Mouse (Mus musculus) kidney, adult 8-10 months (tissue): Measurements from ENCODE around the gene Elk3.

Experiments
- DNase-seq, 2 experiments: peaks; one replicate each; pipeline ENCODE4 v3.0.0; 2022

The Elk3 gene

GRCm38 (mm10) chr10:93264001-93264400, 46.9 kb downstream of the Elk3 start:
- no peak for DNase-seq

- DNase-seq, result no peak
Observed at GRCm38 (mm10) chr10:93263431-93263830, 47.5 kb downstream of the Elk3 start.

- no peak for DNase-seq
Observed at GRCm38 (mm10) chr10:93261981-93262499, 48.9 kb downstream of the Elk3 start.

- DNase-seq, result peak; percentile 39 to 49
Observed at GRCm38 (mm10) chr10:93261132-93261980, 49.6 kb downstream of the Elk3 start.

GRCm38 (mm10) chr10:93259826-93260225, 51.1 kb downstream of the Elk3 start:
- no peak for DNase-seq

- no peak for DNase-seq
Observed at GRCm38 (mm10) chr10:93255294-93255693, 55.6 kb downstream of the Elk3 start.

- no peak for DNase-seq
Observed at GRCm38 (mm10) chr10:93253156-93253555, 57.8 kb downstream of the Elk3 start.

- DNase-seq, result no peak
Observed at GRCm38 (mm10) chr10:93252661-93253060, 58.3 kb downstream of the Elk3 start.

- no peak for DNase-seq
Observed at GRCm38 (mm10) chr10:93251426-93251825, 59.5 kb downstream of the Elk3 start.

GRCm38 (mm10) chr10:93250436-93251317, 60.3 kb downstream of the Elk3 start:
- DNase-seq, result no peak

- DNase-seq, result no peak
Observed at GRCm38 (mm10) chr10:93249901-93250300, 61.0 kb downstream of the Elk3 start.

- no peak for DNase-seq
Observed at GRCm38 (mm10) chr10:93248416-93248815, 62.5 kb downstream of the Elk3 start.

- no peak for DNase-seq
Observed at GRCm38 (mm10) chr10:93247902-93248301, 63.0 kb downstream of the Elk3 start.

GRCm38 (mm10) chr10:93247422-93247821, 63.5 kb downstream of the Elk3 start:
- DNase-seq, result no peak

GRCm38 (mm10) chr10:93246185-93246920, 64.6 kb downstream of the Elk3 start:
- DNase-seq, result no peak

GRCm38 (mm10) chr10:93244209-93244705, 66.7 kb downstream of the Elk3 start:
- DNase-seq, result no peak

GRCm38 (mm10) chr10:93242861-93243260, 68.1 kb downstream of the Elk3 start:
- no peak for DNase-seq

GRCm38 (mm10) chr10:93242208-93242607, 68.7 kb downstream of the Elk3 start:
- DNase-seq, result no peak

GRCm38 (mm10) chr10:93239201-93239806, 71.6 kb downstream of the Elk3 start:
- no peak for DNase-seq

- DNase-seq, result no peak
Observed at GRCm38 (mm10) chr10:93234692-93235091, 76.2 kb downstream of the Elk3 start.

GRCm38 (mm10) chr10:93233665-93234194, 77.2 kb downstream of the Elk3 start:
- no peak for DNase-seq

GRCm38 (mm10) chr10:93231893-93232292, 79.0 kb downstream of the Elk3 start:
- no peak for DNase-seq
